Mouse (Mus musculus): ENCODE results near the gene Alcam. TPM values are rescaled to one million over a fixed set of nuclear protein-coding genes. Genes with fewer than 3 reads are reported as not detected.

Alcam gene
- polyA plus RNA-seq, 1 experiment from 2014 or later, result 10.3 TPM

- ATAC-seq, result no peak
- TF ChIP-seq CTCF (IDR thresholded peaks at IDR 0.05; ENCODE audit: low read depth), result no peak
- WGBS, result 10% methylated on average over 3 of the region's 3 CpGs
- no peaks in the 10 kb centered on the region for H3K9me3 ChIP-seq (ENCODE audit: control insufficient read depth)
- H3K27me3 ChIP-seq (replicated peaks; ENCODE audit: control insufficient read depth, insufficient read depth, low read length), result no peaks in the 10 kb centered on the region
- H3K4me2 ChIP-seq (replicated peaks; ENCODE audit: low read depth), result peak overlapping the region; percentile 89
- peak overlapping the region; percentile 41 for H3K27ac ChIP-seq (ENCODE audit: low read depth, low read length)
- 0 out of 2 replicates have a peak overlapping the region, but pooled peaks have one; percentile 31 for H3K9ac ChIP-seq (ENCODE audit: low read depth, low read length)
- no peaks in the 10 kb centered on the region for H3K36me3 ChIP-seq (ENCODE audit: control insufficient read depth, insufficient read depth)
- H3K4me3 ChIP-seq (ENCODE audit: low read depth, low read length), result peak overlapping the region; percentile 66
- 0 out of 2 replicates have a peak, but pooled peaks cover 5% of the 10 kb centered on the region for H3K4me1 ChIP-seq (replicated peaks; ENCODE audit: control insufficient read depth, insufficient read depth, low read length)
Measured at GRCm38 (mm10) chr16:52449889-52450244, 4.0 kb downstream of the Alcam start.

- H3K9me3 ChIP-seq (ENCODE audit: control insufficient read depth), result no peaks in the 10 kb centered on the region
- 0 out of 2 replicates have a peak overlapping the region, but pooled peaks have one; percentile 27 for H3K4me2 ChIP-seq (replicated peaks; ENCODE audit: low read depth)
- ATAC-seq, result peak; percentile 70
- H3K4me3 ChIP-seq (ENCODE audit: low read depth, low read length), result no peak overlapping the region
- WGBS, result 39% methylated on average over 3 of the region's 3 CpGs
- H3K36me3 ChIP-seq (ENCODE audit: control insufficient read depth, insufficient read depth), result no peaks in the 10 kb centered on the region
- peaks cover 10% of the 10 kb centered on the region for H3K4me1 ChIP-seq (replicated peaks; ENCODE audit: control insufficient read depth, insufficient read depth, low read length)
- TF ChIP-seq CTCF (IDR thresholded peaks at IDR 0.05; ENCODE audit: low read depth), result no peak
- H3K27me3 ChIP-seq (replicated peaks; ENCODE audit: control insufficient read depth, insufficient read depth, low read length), result no peaks in the 10 kb centered on the region
- no peak overlapping the region; the same call in 1 of the 2 replicates for H3K27ac ChIP-seq (ENCODE audit: low read depth, low read length)
- no peak overlapping the region for H3K9ac ChIP-seq (ENCODE audit: low read depth, low read length)
Measured at GRCm38 (mm10) chr16:52445984-52446383, 7.9 kb downstream of the Alcam start.

- H3K4me2 ChIP-seq (replicated peaks; ENCODE audit: low read depth), result no peak overlapping the region
Measured at GRCm38 (mm10) chr16:52443635-52444505, 10.0 kb downstream of the Alcam start.

GRCm38 (mm10) chr16:52443055-52443454 is 10.8 kb downstream of the Alcam start:
- no peaks in the 10 kb centered on the region for H3K36me3 ChIP-seq (ENCODE audit: control insufficient read depth, insufficient read depth)
- H3K27ac ChIP-seq (ENCODE audit: low read depth, low read length), result no peak overlapping the region
- no peak for ATAC-seq
- no peaks in the 10 kb centered on the region for H3K9me3 ChIP-seq (ENCODE audit: control insufficient read depth)
- H3K9ac ChIP-seq (ENCODE audit: low read depth, low read length), result no peak overlapping the region
- H3K4me1 ChIP-seq (replicated peaks; ENCODE audit: control insufficient read depth, insufficient read depth, low read length), result peaks cover 10% of the 10 kb centered on the region
- TF ChIP-seq CTCF (IDR thresholded peaks at IDR 0.05; ENCODE audit: low read depth), result no peak
- 83% methylated on average over 1 of the region's 1 CpGs for WGBS
- H3K4me2 ChIP-seq (replicated peaks; ENCODE audit: low read depth), result no peak overlapping the region
- no peak overlapping the region for H3K4me3 ChIP-seq (ENCODE audit: low read depth, low read length)
- no peaks in the 10 kb centered on the region for H3K27me3 ChIP-seq (replicated peaks; ENCODE audit: control insufficient read depth, insufficient read depth, low read length)

More at GRCm38 (mm10) chr16:52443635-52444505, 10.0 kb downstream of the Alcam start:
- Histone ChIP-seq H3K4me1 (replicated peaks; ENCODE audit: control insufficient read depth, insufficient read depth, low read length) (peaks cover 10% of the 10 kb centered on the region), H3K27me3 (replicated peaks; ENCODE audit: control insufficient read depth, insufficient read depth, low read length) (no peaks in the 10 kb centered on the region), H3K36me3 (ENCODE audit: control insufficient read depth, insufficient read depth) (no peaks in the 10 kb centered on the region), H3K27ac (ENCODE audit: low read depth, low read length) (peak overlapping the region; percentile 29; the same call in 1 of the 2 replicates), H3K9ac (ENCODE audit: low read depth, low read length) (no peak overlapping the region), H3K9me3 (ENCODE audit: control insufficient read depth) (no peaks in the 10 kb centered on the region), H3K4me3 (ENCODE audit: low read depth, low read length) (no peak overlapping the region)
- no peak for TF ChIP-seq CTCF (IDR thresholded peaks at IDR 0.05; ENCODE audit: low read depth)
- ATAC-seq, result no peak; the same call in 1 of the 2 replicates
- 31% methylated on average over 9 of the region's 9 CpGs for WGBS

- Histone ChIP-seq H3K4me3 (ENCODE audit: low read depth, low read length) (no peak overlapping the region), H3K9ac (ENCODE audit: low read depth, low read length) (no peak overlapping the region), H3K9me3 (ENCODE audit: control insufficient read depth) (no peaks in the 10 kb centered on the region), H3K27ac (ENCODE audit: low read depth, low read length) (0 out of 2 replicates have a peak overlapping the region, but pooled peaks have one; percentile 24), H3K4me2 (replicated peaks; ENCODE audit: low read depth) (no peak overlapping the region), H3K4me1 (replicated peaks; ENCODE audit: control insufficient read depth, insufficient read depth, low read length) (peaks cover 5% of the 10 kb centered on the region), H3K27me3 (replicated peaks; ENCODE audit: control insufficient read depth, insufficient read depth, low read length) (no peaks in the 10 kb centered on the region), H3K36me3 (ENCODE audit: control insufficient read depth, insufficient read depth) (no peaks in the 10 kb centered on the region)
- no peak for TF ChIP-seq CTCF (IDR thresholded peaks at IDR 0.05; ENCODE audit: low read depth)
- no peak for ATAC-seq
Measured at GRCm38 (mm10) chr16:52439600-52439999, 14.3 kb downstream of the Alcam start.

GRCm38 (mm10) chr16:52439007-52439406 is 14.9 kb downstream of the Alcam start:
- peak; percentile 69; the same call in 1 of the 2 replicates for ATAC-seq
- H3K4me2 ChIP-seq (replicated peaks; ENCODE audit: low read depth), result peak overlapping the region; percentile 40
- H3K9ac ChIP-seq (ENCODE audit: low read depth, low read length), result no peak overlapping the region
- H3K27ac ChIP-seq (ENCODE audit: low read depth, low read length), result peak overlapping the region; percentile 24; the same call in 1 of the 2 replicates
- no peaks in the 10 kb centered on the region for H3K27me3 ChIP-seq (replicated peaks; ENCODE audit: control insufficient read depth, insufficient read depth, low read length)
- H3K9me3 ChIP-seq (ENCODE audit: control insufficient read depth), result no peaks in the 10 kb centered on the region
- no peak for TF ChIP-seq CTCF (IDR thresholded peaks at IDR 0.05; ENCODE audit: low read depth)
- H3K4me3 ChIP-seq (ENCODE audit: low read depth, low read length), result no peak overlapping the region
- 31% methylated on average over 6 of the region's 6 CpGs for WGBS
- H3K4me1 ChIP-seq (replicated peaks; ENCODE audit: control insufficient read depth, insufficient read depth, low read length), result peaks cover 5% of the 10 kb centered on the region
- no peaks in the 10 kb centered on the region for H3K36me3 ChIP-seq (ENCODE audit: control insufficient read depth, insufficient read depth)

All from intestine, postnatal 0 days (tissue).